Mouse (Mus musculus): ENCODE data around the gene Sat2. TPM values are rescaled to one million over a fixed set of nuclear protein-coding genes. Genes with fewer than 3 reads are reported as not detected.

Sat2 gene
- polyA plus RNA-seq, 1 experiment: 3.8 TPM

GRCm38 (mm10) chr11:69584008-69584407 lies 37.8 kb upstream of the Sat2 start:
- Histone ChIP-seq H3K79me3 (ENCODE audit: low read depth) (peaks cover 64% of the 10 kb centered on the region), H3ac (ENCODE audit: control insufficient read depth, insufficient read length, low read depth) (no peak overlapping the region), H3K36me3 (ENCODE audit: control insufficient read depth, insufficient read depth) (peaks cover 70% of the 10 kb centered on the region), H3K4me3 (ENCODE audit: insufficient read depth, poor library complexity, severe bottlenecking) (no peak overlapping the region), H3K27me3 (ENCODE audit: control insufficient read depth, insufficient read depth, insufficient read length) (no peaks in the 10 kb centered on the region), H3K79me2 (ENCODE audit: control insufficient read depth, insufficient read depth) (peaks cover 76% of the 10 kb centered on the region)
- TF ChIP-seq MYOG (IDR thresholded peaks at IDR 0.05; ENCODE audit: control insufficient read depth, extremely low read depth, insufficient read length): no peak
- no peak for TF ChIP-seq CEBPB (IDR thresholded peaks at IDR 0.05; ENCODE audit: low read depth)

GRCm38 (mm10) chr11:69584937-69585336 lies 36.9 kb upstream of the Sat2 start:
- Histone ChIP-seq H3K36me3 (ENCODE audit: control insufficient read depth, insufficient read depth) (peaks cover 80% of the 10 kb centered on the region), H3K79me3 (ENCODE audit: low read depth) (peaks cover 64% of the 10 kb centered on the region), H3K27me3 (ENCODE audit: control insufficient read depth, insufficient read depth, insufficient read length) (no peaks in the 10 kb centered on the region), H3K4me3 (ENCODE audit: insufficient read depth, poor library complexity, severe bottlenecking) (no peak overlapping the region), H3K79me2 (ENCODE audit: control insufficient read depth, insufficient read depth) (peaks cover 76% of the 10 kb centered on the region), H3ac (ENCODE audit: control insufficient read depth, insufficient read length, low read depth) (no peak overlapping the region)
- no peak for TF ChIP-seq USF1 (IDR thresholded peaks at IDR 0.05; ENCODE audit: low read depth)
- no peak for TF ChIP-seq MYOD1 (IDR thresholded peaks at IDR 0.05; ENCODE audit: control insufficient read depth, insufficient read length, low read depth)
- TF ChIP-seq CEBPB (IDR thresholded peaks at IDR 0.05; ENCODE audit: low read depth): no peak
- TF ChIP-seq MYOG (IDR thresholded peaks at IDR 0.05; ENCODE audit: control insufficient read depth, extremely low read depth, insufficient read length): no peak
- no peak for TF ChIP-seq CTCF (IDR thresholded peaks at IDR 0.05; ENCODE audit: control insufficient read depth, insufficient read depth, insufficient read length)
- TF ChIP-seq MAX (IDR thresholded peaks at IDR 0.05): no peak
- no peak for TF ChIP-seq FOSL1 (IDR thresholded peaks at IDR 0.05; ENCODE audit: insufficient read depth, low read length, poor library complexity, severe bottlenecking)

- H3K79me2 ChIP-seq (ENCODE audit: control insufficient read depth, insufficient read depth): peaks cover 69% of the 10 kb centered on the region
- no peak for TF ChIP-seq USF1 (IDR thresholded peaks at IDR 0.05; ENCODE audit: low read depth)
- TF ChIP-seq FOSL1 (IDR thresholded peaks at IDR 0.05; ENCODE audit: insufficient read depth, low read length, poor library complexity, severe bottlenecking): no peak
- TF ChIP-seq MAX (IDR thresholded peaks at IDR 0.05): no peak
- TF ChIP-seq CTCF (IDR thresholded peaks at IDR 0.05; ENCODE audit: control insufficient read depth, insufficient read depth, insufficient read length): no peak
- no peak for TF ChIP-seq CEBPB (IDR thresholded peaks at IDR 0.05; ENCODE audit: low read depth)
- no peak for TF ChIP-seq MYOD1 (IDR thresholded peaks at IDR 0.05; ENCODE audit: control insufficient read depth, insufficient read length, low read depth)
- no peak for TF ChIP-seq MYOG (IDR thresholded peaks at IDR 0.05; ENCODE audit: control insufficient read depth, extremely low read depth, insufficient read length)
- H3K36me3 ChIP-seq (ENCODE audit: control insufficient read depth, insufficient read depth): peaks cover 88% of the 10 kb centered on the region
- H3K27me3 ChIP-seq (ENCODE audit: control insufficient read depth, insufficient read depth, insufficient read length): no peaks in the 10 kb centered on the region
- H3ac ChIP-seq (ENCODE audit: control insufficient read depth, insufficient read length, low read depth): no peak overlapping the region
- H3K79me3 ChIP-seq (ENCODE audit: low read depth): peaks cover 58% of the 10 kb centered on the region
- H3K4me3 ChIP-seq (ENCODE audit: insufficient read depth, poor library complexity, severe bottlenecking): no peak overlapping the region
Observed at GRCm38 (mm10) chr11:69585718-69586325, 36.0 kb upstream of the Sat2 start.

GRCm38 (mm10) chr11:69589207-69589834 lies 32.5 kb upstream of the Sat2 start:
- peaks cover 96% of the 10 kb centered on the region for H3K36me3 ChIP-seq (ENCODE audit: control insufficient read depth, insufficient read depth)
- peaks cover 25% of the 10 kb centered on the region for H3K79me3 ChIP-seq (ENCODE audit: low read depth)
- H3K27me3 ChIP-seq (ENCODE audit: control insufficient read depth, insufficient read depth, insufficient read length): no peaks in the 10 kb centered on the region

GRCm38 (mm10) chr11:69590622-69591021 lies 31.2 kb upstream of the Sat2 start:
- Histone ChIP-seq H3K36me3 (ENCODE audit: control insufficient read depth, insufficient read depth) (peaks cover 83% of the 10 kb centered on the region), H3K27me3 (ENCODE audit: control insufficient read depth, insufficient read depth, insufficient read length) (no peaks in the 10 kb centered on the region), H3K79me3 (ENCODE audit: low read depth) (peaks cover 12% of the 10 kb centered on the region), H3K79me2 (ENCODE audit: control insufficient read depth, insufficient read depth) (peaks cover 21% of the 10 kb centered on the region), H3K4me3 (ENCODE audit: insufficient read depth, poor library complexity, severe bottlenecking) (no peak overlapping the region), H3ac (ENCODE audit: control insufficient read depth, insufficient read length, low read depth) (no peak overlapping the region)
- no peak for TF ChIP-seq CTCF (IDR thresholded peaks at IDR 0.05; ENCODE audit: control insufficient read depth, insufficient read depth, insufficient read length)
- TF ChIP-seq USF1 (IDR thresholded peaks at IDR 0.05; ENCODE audit: low read depth): no peak
- TF ChIP-seq MAX (IDR thresholded peaks at IDR 0.05): no peak
- no peak for TF ChIP-seq CEBPB (IDR thresholded peaks at IDR 0.05; ENCODE audit: low read depth)
- TF ChIP-seq FOSL1 (IDR thresholded peaks at IDR 0.05; ENCODE audit: insufficient read depth, low read length, poor library complexity, severe bottlenecking): no peak
- TF ChIP-seq MYOG (IDR thresholded peaks at IDR 0.05; ENCODE audit: control insufficient read depth, extremely low read depth, insufficient read length): no peak
- TF ChIP-seq MYOD1 (IDR thresholded peaks at IDR 0.05; ENCODE audit: control insufficient read depth, insufficient read length, low read depth): no peak

More at GRCm38 (mm10) chr11:69589207-69589834, 32.5 kb upstream of the Sat2 start:
- no peak overlapping the region for H3K4me3 ChIP-seq (ENCODE audit: insufficient read depth, poor library complexity, severe bottlenecking)
- peaks cover 34% of the 10 kb centered on the region for H3K79me2 ChIP-seq (ENCODE audit: control insufficient read depth, insufficient read depth)
- no peak overlapping the region for H3ac ChIP-seq (ENCODE audit: control insufficient read depth, insufficient read length, low read depth)
- TF ChIP-seq MAX (IDR thresholded peaks at IDR 0.05) (no peak), USF1 (IDR thresholded peaks at IDR 0.05; ENCODE audit: low read depth) (no peak), CEBPB (IDR thresholded peaks at IDR 0.05; ENCODE audit: low read depth) (no peak), MYOG (IDR thresholded peaks at IDR 0.05; ENCODE audit: control insufficient read depth, extremely low read depth, insufficient read length) (no peak), FOSL1 (IDR thresholded peaks at IDR 0.05; ENCODE audit: insufficient read depth, low read length, poor library complexity, severe bottlenecking) (no peak), CTCF (IDR thresholded peaks at IDR 0.05; ENCODE audit: control insufficient read depth, insufficient read depth, insufficient read length) (no peak)
